ENCODE assay signal across 13 mouse cellular contexts in the genomic region with DNA sequence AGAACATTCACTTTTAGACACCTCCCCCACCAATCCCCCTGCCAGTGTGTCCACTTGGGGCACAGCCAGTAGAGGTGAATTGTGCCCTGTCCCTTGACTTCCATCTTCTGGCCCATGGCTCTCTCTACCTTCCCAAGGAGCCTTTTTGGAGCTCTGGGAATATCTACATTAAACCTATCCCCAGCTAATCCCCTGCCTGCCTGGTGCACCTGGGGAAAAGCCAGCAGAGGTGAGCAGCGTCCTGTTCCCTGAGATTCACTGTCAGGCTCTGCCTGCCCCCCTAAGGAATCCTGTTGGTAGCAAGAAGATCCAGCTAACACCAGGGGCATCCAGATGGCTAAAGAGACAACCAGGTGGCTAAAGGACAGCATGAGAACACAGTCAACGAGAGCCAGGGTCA.
A peak's percentile ranks its signal among the peaks of the same experiment; 100 is the strongest.
DNase-seq lines count a peak whose midpoint lies in the region.
"Had no signal": no experiment of that assay in that cellular context is flagged by ENCODE, and none has a peak within 500 bp of the region (broad histone marks: within the 10 kb centered on the region; RNA-seq: fewer than 3 reads in every experiment).

No protein-coding gene starts in this region.

- intact Hi-C loops in heart, postnatal 10 days (cut with DNase I): no loop called here

- peak; percentile 75 for DNase-seq in heart, adult 11 months
- no peak for DNase-seq in heart, postnatal 10 days
- DNase-seq: adrenal gland, adult 2 months; adrenal gland, adult 8-10 months; adrenal gland, postnatal 10 days; adrenal gland, postnatal 14 days; adrenal gland, postnatal 25 days; adrenal gland, postnatal 36 days; B cell, adult 2 months; cerebellum, adult 11 months; cerebellum, adult 11-12 months; cerebellum, adult 18-20 months; cerebellum, adult 2 months had no signal
